Mouse (Mus musculus) heart, adult 9 months (tissue): ENCODE measurements around the gene Dyx1c1.

Source experiments
- DNase-seq, 2 experiments: peaks; one replicate each; pipeline ENCODE4 v3.0.0; 2022; ENCODE audit warnings: low spot score in 2 of 2

Gene Dyx1c1

GRCm38 (mm10) chr9:72958521-72959450 is at the start of gene Dyx1c1, which contains the start of gene Gm44503:
Dyx1c1 (plus strand) TSS chr9:72958785.
Gm44503 (plus strand) TSS chr9:72958852.
- peak; percentile 64 to 70 for DNase-seq

GRCm38 (mm10) chr9:72911381-72911780 is 47.2 kb upstream of the Dyx1c1 start:
- no peak for DNase-seq

- no peak for DNase-seq
These were observed 45.0 kb upstream of the Dyx1c1 start for GRCm38 (mm10) chr9:72913551-72913950.

GRCm38 (mm10) chr9:72915728-72916127 is 42.9 kb upstream of the Dyx1c1 start:
- no peak for DNase-seq

- DNase-seq, result no peak
These were observed 35.5 kb upstream of the Dyx1c1 start for GRCm38 (mm10) chr9:72923068-72923467.

GRCm38 (mm10) chr9:72925021-72925934 is 33.3 kb upstream of the Dyx1c1 start, which contains the start of gene Pygo1:
Pygo1 (plus strand) TSS chr9:72925645.
- peak; percentile 31 to 33 for DNase-seq

GRCm38 (mm10) chr9:72925935-72926258 is 32.7 kb upstream of the Dyx1c1 start:
- no peak for DNase-seq

- DNase-seq, result no peak
These were observed 27.3 kb upstream of the Dyx1c1 start for GRCm38 (mm10) chr9:72931166-72931790.

GRCm38 (mm10) chr9:72935309-72935708 is 23.3 kb upstream of the Dyx1c1 start:
- DNase-seq, result no peak

GRCm38 (mm10) chr9:72936301-72936700 is 22.3 kb upstream of the Dyx1c1 start:
- no peak for DNase-seq

GRCm38 (mm10) chr9:72943424-72943823 is 15.2 kb upstream of the Dyx1c1 start:
- no peak for DNase-seq

- DNase-seq, result no peak
These were observed 14.3 kb upstream of the Dyx1c1 start for GRCm38 (mm10) chr9:72944286-72944685.

- no peak for DNase-seq
These were observed 11.6 kb upstream of the Dyx1c1 start for GRCm38 (mm10) chr9:72947010-72947409.

- no peak for DNase-seq
These were observed 9.0 kb upstream of the Dyx1c1 start for GRCm38 (mm10) chr9:72949572-72949971.

GRCm38 (mm10) chr9:72954746-72955145 is 3.8 kb upstream of the Dyx1c1 start:
- no peak for DNase-seq

- peak in 1 of 2 experiments; percentile 12 for DNase-seq
These were observed 3.0 kb upstream of the Dyx1c1 start for GRCm38 (mm10) chr9:72955546-72955945.

GRCm38 (mm10) chr9:72961346-72961745 is 2.8 kb downstream of the Dyx1c1 start:
- no peak for DNase-seq

- no peak for DNase-seq
These were observed 3.4 kb downstream of the Dyx1c1 start for GRCm38 (mm10) chr9:72961959-72962358.

- DNase-seq, result peak; percentile 28 to 31
These were observed 9.9 kb downstream of the Dyx1c1 start for GRCm38 (mm10) chr9:72968349-72969061.

- peak; percentile 33 to 59 for DNase-seq
These were observed 11.3 kb downstream of the Dyx1c1 start for GRCm38 (mm10) chr9:72969874-72970273.

GRCm38 (mm10) chr9:72972435-72972834 is 13.8 kb downstream of the Dyx1c1 start:
- no peak for DNase-seq
